Mouse (Mus musculus): Measurements from ENCODE around the gene Foxred1.

GRCm38 (mm10) chr9:35161721-35162120 is 49.1 kb downstream of the Foxred1 start:
- no peak for TF ChIP-seq POLR2A (IDR thresholded peaks at IDR 0.05; ENCODE audit: insufficient read length, low read depth)
- TF ChIP-seq USF1 (IDR thresholded peaks at IDR 0.05; ENCODE audit: low read depth): no peak
- no peak for TF ChIP-seq TCF12 (IDR thresholded peaks at IDR 0.05; ENCODE audit: insufficient read depth, poor library complexity, severe bottlenecking)
- no peak for TF ChIP-seq MAX (IDR thresholded peaks at IDR 0.05; ENCODE audit: low read depth)
- TF ChIP-seq REST (IDR thresholded peaks at IDR 0.05; ENCODE audit: insufficient read depth, insufficient read length): no peak
- no peak for TF ChIP-seq MYOG (IDR thresholded peaks at IDR 0.05; ENCODE audit: control insufficient read depth in 1 of 3, insufficient read depth in 1 of 3, insufficient read length in 2 of 3, low read depth in 2 of 3)
